8 mouse cellular contexts compared by ENCODE assay signal in the genomic region with DNA sequence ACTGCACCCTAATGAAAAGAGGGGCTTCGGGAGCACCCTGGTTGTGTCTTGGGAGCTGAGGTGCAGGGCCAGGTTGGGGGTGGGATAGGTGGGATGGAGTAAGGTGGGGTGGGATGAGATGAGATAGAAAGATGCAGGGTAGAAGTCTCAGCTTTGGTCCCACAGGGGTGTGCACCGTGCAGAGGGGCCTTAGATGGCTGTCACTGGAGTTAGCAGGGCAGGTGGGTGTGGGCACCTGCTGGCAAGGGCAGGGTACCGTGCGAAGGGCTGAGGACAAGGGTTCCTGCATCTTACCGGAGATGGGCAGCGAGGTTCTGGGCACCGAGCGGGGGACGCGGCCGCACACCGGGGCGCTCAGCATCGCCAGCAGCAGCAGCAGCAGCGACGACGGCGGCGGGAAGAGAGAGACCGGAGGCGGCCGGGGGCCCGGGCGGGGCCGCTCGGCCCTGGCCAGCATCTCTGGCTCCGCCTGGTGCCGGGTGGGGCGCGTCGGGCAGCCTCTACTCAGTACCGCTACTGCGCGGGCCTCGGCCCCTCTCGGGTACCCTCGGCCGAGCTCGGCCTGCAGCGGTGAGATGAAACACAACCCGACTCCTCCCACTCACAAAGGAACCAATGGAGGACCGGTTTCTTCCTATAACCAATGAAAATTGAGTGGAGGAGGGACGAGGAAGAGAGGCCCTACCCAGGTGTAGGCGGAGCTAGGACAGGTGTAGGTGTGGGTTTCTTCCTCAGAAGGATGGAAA. TPM values are rescaled to one million over a fixed set of nuclear protein-coding genes. Genes with fewer than 3 reads are reported as not detected.
DNase-seq lines count a peak whose midpoint lies in the region; ATAC-seq and TF ChIP-seq lines count a peak whose summit lies in the region.

A gene (minus strand): TSS at position 603 of the 746 bp plus-strand sequence.

- WGBS in forebrain, embryonic 10.5 days, result 4% methylated on average over 44 of the region's 44 CpGs
- WGBS in hindbrain, embryonic 14.5 days, result 1% methylated on average over 44 of the region's 44 CpGs
- 2% methylated on average over 40 of the region's 44 CpGs for WGBS in lung, embryonic 15.5 days

- peak within 1 kb of the TSS; percentile 45 for H3K9ac ChIP-seq in ES-E14 (ENCODE audit: insufficient read depth, low read depth, low read length, poor library complexity, severe bottlenecking)
- H3K9ac ChIP-seq in hindbrain, embryonic 14.5 days, result peak within 1 kb of the TSS; percentile 86
- peak within 1 kb of the TSS; percentile 40 for H3K9ac ChIP-seq in lung, embryonic 15.5 days

- H3K4me2 ChIP-seq in hindbrain, embryonic 14.5 days (replicated peaks), result peak within 1 kb of the TSS; percentile 62
- peak within 1 kb of the TSS; percentile 77 for H3K4me2 ChIP-seq in lung, embryonic 15.5 days

- in situ Hi-C loops in ES-E14 (cut with MboI; ENCODE audit: low sequenced_read_pairs in 2 of 2, unreplicated experiment in 2 of 2), result no loop called here

- H3K4me1 ChIP-seq in ES-E14 (ENCODE audit: control insufficient read depth in 2 of 2, insufficient read depth in 2 of 2, low read length in 2 of 2, poor library complexity in 1 of 2), result no peaks in the 10 kb centered on the region
- H3K4me1 ChIP-seq in forebrain, embryonic 10.5 days, result peaks cover 15% of the 10 kb centered on the region
- H3K4me1 ChIP-seq in hindbrain, embryonic 14.5 days (replicated peaks; ENCODE audit: control insufficient read depth, insufficient read depth, low read length), result no peaks in the 10 kb centered on the region
- peaks cover 6% of the 10 kb centered on the region; the same call in 1 of the 2 replicates for H3K4me1 ChIP-seq in lung, embryonic 15.5 days

- peak; percentile 79 for DNase-seq in ES-E14 (ENCODE audit: low read depth, low spot score)
- DNase-seq in brain, embryonic 18.5 days (ENCODE audit: low read depth, low spot score), result peak; percentile 84
- DNase-seq in forebrain, embryonic 10.5 days (ENCODE audit: extremely low spot score, low spot score), result peak; percentile 82
- DNase-seq in hindbrain, embryonic 14.5 days (ENCODE audit: low spot score), result peak; percentile 86
- peak; percentile 70 to 74 for DNase-seq in layer of hippocampus, postnatal 10 days (ENCODE audit: low spot score in 2 of 2)
- DNase-seq in retina, adult 2 months (ENCODE audit: low read depth, low spot score), result peak; percentile 53

- H3K36me3 ChIP-seq in ES-E14 (ENCODE audit: control insufficient read depth, insufficient read depth, low read length, poor library complexity, severe bottlenecking), result no peaks in the 10 kb centered on the region
- no peaks in the 10 kb centered on the region for H3K36me3 ChIP-seq in forebrain, embryonic 10.5 days (replicated peaks)
- peaks cover 9% of the 10 kb centered on the region for H3K36me3 ChIP-seq in hindbrain, embryonic 14.5 days (replicated peaks; ENCODE audit: control insufficient read depth, insufficient read depth)
- no peaks in the 10 kb centered on the region for H3K36me3 ChIP-seq in lung, embryonic 15.5 days

- peaks cover 62% of the 10 kb centered on the region for H3K27me3 ChIP-seq in forebrain, embryonic 10.5 days (ENCODE audit: poor library complexity, severe bottlenecking)
- H3K27me3 ChIP-seq in hindbrain, embryonic 14.5 days (ENCODE audit: control insufficient read depth, insufficient read depth, low read length), result no peaks in the 10 kb centered on the region
- peaks cover 11% of the 10 kb centered on the region for H3K27me3 ChIP-seq in lung, embryonic 15.5 days

- no peaks in the 10 kb centered on the region for H3K9me3 ChIP-seq in ES-E14 (ENCODE audit: control insufficient read depth, insufficient read depth, low read depth, low read length)
- no peaks in the 10 kb centered on the region for H3K9me3 ChIP-seq in forebrain, embryonic 10.5 days
- no peaks in the 10 kb centered on the region for H3K9me3 ChIP-seq in hindbrain, embryonic 14.5 days (ENCODE audit: control insufficient read depth, low read length)
- H3K9me3 ChIP-seq in lung, embryonic 15.5 days, result no peaks in the 10 kb centered on the region

- H3K4me3 ChIP-seq in ES-E14 (ENCODE audit: insufficient read depth in 1 of 2, low read depth in 1 of 2, low read length in 2 of 2, poor library complexity in 1 of 2, severe bottlenecking in 1 of 2), result peak within 1 kb of the TSS; percentile 74 to 75
- peak within 1 kb of the TSS; percentile 72 for H3K4me3 ChIP-seq in forebrain, embryonic 10.5 days
- peak within 1 kb of the TSS; percentile 69 for H3K4me3 ChIP-seq in hindbrain, embryonic 14.5 days (replicated peaks; ENCODE audit: low read length)
- H3K4me3 ChIP-seq in lung, embryonic 15.5 days, result peak within 1 kb of the TSS; percentile 53

- H3K27ac ChIP-seq in ES-E14 (ENCODE audit: insufficient read depth, low read depth, low read length, poor library complexity, severe bottlenecking), result no peak within 1 kb of the TSS
- H3K27ac ChIP-seq in forebrain, embryonic 10.5 days, result peak within 1 kb of the TSS; percentile 81
- H3K27ac ChIP-seq in hindbrain, embryonic 14.5 days, result peak within 1 kb of the TSS; percentile 64; the same call in 1 of the 2 replicates
- no peak within 1 kb of the TSS for H3K27ac ChIP-seq in lung, embryonic 15.5 days

- ATAC-seq in hindbrain, embryonic 14.5 days (ENCODE audit: low FRiP score), result peak; percentile 99
- peak; percentile 95 for ATAC-seq in lung, embryonic 15.5 days (ENCODE audit: borderline replicate concordance, extremely low read depth, low FRiP score, low TSS enrichment)
- ATAC-seq in monocyte, adult 5-6 weeks (replicated peaks; ENCODE audit: insufficient number of reproducible peaks, low FRiP score, low TSS enrichment, poor library complexity, severe bottlenecking), result no peak

TF ChIP-seq in ES-E14, 5 proteins besides CTCF, POLR2A, EP300 and RAD21:
- TF ChIP-seq MAFK (IDR thresholded peaks at IDR 0.05; ENCODE audit: insufficient read depth, low read depth, low read length) (no peak), CHD2 (IDR thresholded peaks at IDR 0.05; ENCODE audit: low read depth, low read length) (peak; percentile 42; the same call in 1 of the 2 replicates)

RNA-seq across cellular contexts. Expression of the gene that starts here (rescaled TPM):
- total RNA-seq in ES-E14 (2012; rRNA removed), result 2.3 and 3.5 TPM in 2 replicates
- 1.8 TPM in 2 replicates for polyA plus RNA-seq in forebrain, embryonic 10.5 days (2016; fragmentation: Nextera tagmentation; extraction: Ambion mirVana)
- polyA plus RNA-seq in hindbrain, embryonic 14.5 days (2014; fragmentation: Nextera tagmentation; extraction: Ambion mirVana), result 14.0 and 14.4 TPM in 2 replicates
- total RNA-seq in layer of hippocampus, postnatal 10 days (2021), result 10 to 100 TPM; 43.2 to 47.0 TPM
- polyA plus RNA-seq in lung, embryonic 15.5 days (2015; fragmentation: Nextera tagmentation; extraction: Ambion mirVana), result 14.0 TPM in 2 replicates
- total RNA-seq in monocyte, adult 5-6 weeks (2017), result not detected in 3 replicates

Comparison
In these comparisons a context has a peak if more than half of its experiments do, and no peak if none do; other contexts are left out.
1. H3K27ac ChIP-seq: peak in forebrain, embryonic 10.5 days (single experiment) and hindbrain, embryonic 14.5 days (single experiment); none in ES-E14 (single experiment) and lung, embryonic 15.5 days (single experiment).
2. Peak in every context shown above with its lines, with median percentiles within 50 percentile points of each other: DNase-seq, H3K4me3 ChIP-seq and H3K9ac ChIP-seq.